Mouse (Mus musculus) CH12.LX (cell line): ENCODE results near the gene Trappc10.

Experiments
- HCFC1 ChIP-seq: IDR thresholded peaks from 2 replicates; pipeline ENCODE4 v1.6.1; 2012; ENCODE audit warnings: low read depth, mild to moderate bottlenecking, inconsistent platforms, low read length, improper control_type of control experiment
- SMC3 ChIP-seq: IDR thresholded peaks from 2 replicates; pipeline ENCODE4 v1.6.1; 2011; ENCODE audit warnings: low read depth, low read length, improper control_type of control experiment

GRCm38 (mm10) chr10:78140251-78140600 is 104.2 kb downstream of the Trappc10 start:
- TF ChIP-seq SMC3 = no peak
- no peak for TF ChIP-seq HCFC1
